Mouse (Mus musculus) stomach, embryonic 14.5 days (tissue): Measurements from ENCODE around the gene Fthl17e. TPM values are rescaled to one million over a fixed set of nuclear protein-coding genes. Genes with fewer than 3 reads are reported as not detected.
"Not testable (repeated sequence)": the region's sequence is repeated elsewhere in the genome, so short reads cannot be mapped to it uniquely, and the experiment has no call there.

ENCODE experiments used
- ATAC-seq: fragments of 200-750 bp; cut with Nextera tagmentation; 2 replicates; pipeline ENCODE4 v1.8.0; 2017; ENCODE audit warnings: low read depth, moderate TSS enrichment; ENCODE audit not compliant: insufficient number of reproducible peaks, insufficient read depth, low FRiP score
- H3K27ac ChIP-seq: fragments of 300-500 bp; sonication (generic); 2 replicates; pipeline ENCODE4 v1.5.1; 2014; ENCODE audit warnings: mild to moderate bottlenecking, low read length, moderate library complexity, mixed read lengths
- H3K27me3 ChIP-seq: fragments of 300-500 bp; sonication (generic); 2 replicates; pipeline ENCODE4 v1.6.1; 2014; ENCODE audit warnings: low read length, control low read depth, mixed read lengths; ENCODE audit not compliant: control insufficient read depth, insufficient read depth
- H3K36me3 ChIP-seq: fragments of 300-500 bp; sonication (generic); 2 replicates; pipeline ENCODE4 v1.6.1; 2014; ENCODE audit warnings: mild to moderate bottlenecking, control low read depth, low read length, moderate library complexity, mixed read lengths; ENCODE audit not compliant: control insufficient read depth, insufficient read depth
- H3K4me1 ChIP-seq: fragments of 300-500 bp; sonication (generic); 2 replicates; pipeline ENCODE4 v1.6.1; 2014; ENCODE audit warnings: low read length, control low read depth, mixed read lengths; ENCODE audit not compliant: control insufficient read depth, insufficient read depth
- H3K4me2 ChIP-seq: fragments of 300-500 bp; sonication (generic); replicated peaks from 2 replicates; pipeline ENCODE4 v1.6.1; 2014; ENCODE audit warnings: low read depth, low read length, control low read depth
- H3K4me3 ChIP-seq: fragments of 300-500 bp; sonication (generic); 2 replicates; pipeline ENCODE4 v1.5.1; 2014; ENCODE audit warnings: low read depth, low read length, control low read depth
- H3K9ac ChIP-seq: fragments of 300-500 bp; sonication (generic); replicated peaks from 2 replicates; pipeline ENCODE4 v1.6.1; 2014; ENCODE audit warnings: low read depth, mild to moderate bottlenecking, control low read depth, low read length, moderate library complexity, mixed read lengths
- H3K9me3 ChIP-seq: fragments of 300-500 bp; sonication (generic); 2 replicates; pipeline ENCODE4 v1.6.1; 2016; ENCODE audit warnings: low read depth, low read length, control low read depth; ENCODE audit not compliant: control insufficient read depth
- WGBS: fragments of 180-500 bp; shearing (Covaris S2); extraction: QIAGEN DNeasy Blood & Tissue Kit; methylation state at CpG from one replicate; pipeline ENCODE4 v1.1.7; 2014; 5-methylcytosine and 5-hydroxymethylcytosine counted together
- polyA plus RNA-seq: library from polyadenylated mRNA; unstranded; fragments of >200 nt; fragmentation: Nextera tagmentation; extraction: Ambion mirVana; gene quantifications from 2 replicates; pipeline ENCODE4 v1.2.1, GENCODE M21; 2014

The Fthl17e gene
- not detected in 2 replicates for polyA plus RNA-seq

DNA sequence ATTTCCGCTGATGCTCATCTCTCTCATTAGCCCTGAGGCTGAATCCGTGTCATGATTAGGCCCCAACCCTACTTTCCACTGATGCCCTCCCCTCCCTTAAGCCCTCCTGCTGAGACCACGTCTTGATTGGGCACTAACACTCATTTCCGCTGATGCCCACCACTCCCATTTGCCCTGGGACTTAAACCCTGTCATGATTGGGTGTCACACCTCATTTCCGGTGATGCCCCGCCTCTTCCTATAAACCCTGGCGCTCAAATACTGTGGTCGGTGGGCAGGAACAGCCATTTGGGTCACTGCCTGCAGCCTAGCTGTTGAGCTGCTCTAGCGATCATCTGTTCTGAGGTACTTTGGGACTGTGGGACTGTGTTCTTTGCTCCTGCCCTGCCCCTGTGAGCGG, at the start of gene Fthl17e:
Fthl17e (plus strand) TSS at position 301 of the 400 bp plus-strand sequence.
- not testable (repeated sequence) for H3K4me2 ChIP-seq, H3K9me3 ChIP-seq, ATAC-seq, H3K9ac ChIP-seq, H3K4me1 ChIP-seq, H3K27me3 ChIP-seq, H3K36me3 ChIP-seq, H3K27ac ChIP-seq, H3K4me3 ChIP-seq
- WGBS = no CpG with 5 or more reads among the region's 10 CpGs

GRCm38 (mm10) chrX:8986655-8987054, 46.6 kb upstream of the Fthl17e start, which contains the start of gene Fthl17d:
Fthl17d (minus strand) TSS chrX:8986755.
- not testable (repeated sequence) for H3K4me2 ChIP-seq, H3K9ac ChIP-seq, H3K4me3 ChIP-seq, H3K27ac ChIP-seq, ATAC-seq, H3K36me3 ChIP-seq, H3K9me3 ChIP-seq, H3K4me1 ChIP-seq, H3K27me3 ChIP-seq
- WGBS = no CpG with 5 or more reads among the region's 9 CpGs

DNA sequence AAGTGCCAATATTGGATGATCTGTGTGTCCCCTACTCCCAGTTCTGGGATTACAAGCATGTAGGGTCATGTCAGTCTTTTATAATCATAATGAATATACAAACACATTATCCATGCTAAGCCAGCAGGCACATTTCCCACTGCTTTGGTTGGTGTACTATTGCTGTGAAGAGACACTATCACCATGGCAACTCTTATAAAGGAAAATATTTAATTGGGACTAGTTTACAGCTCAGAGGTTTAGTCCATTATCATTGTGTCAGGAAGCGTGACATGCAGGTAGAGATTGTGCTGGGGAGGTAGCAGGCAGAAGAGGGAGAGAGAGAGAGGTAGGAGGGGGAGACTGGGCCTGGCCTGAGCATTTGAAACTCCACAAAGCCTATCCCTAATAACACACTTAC, 17.2 kb upstream of the Fthl17e start:
- 47% methylated on average over 1 of the region's 1 CpGs for WGBS
- no peak for ATAC-seq

DNA sequence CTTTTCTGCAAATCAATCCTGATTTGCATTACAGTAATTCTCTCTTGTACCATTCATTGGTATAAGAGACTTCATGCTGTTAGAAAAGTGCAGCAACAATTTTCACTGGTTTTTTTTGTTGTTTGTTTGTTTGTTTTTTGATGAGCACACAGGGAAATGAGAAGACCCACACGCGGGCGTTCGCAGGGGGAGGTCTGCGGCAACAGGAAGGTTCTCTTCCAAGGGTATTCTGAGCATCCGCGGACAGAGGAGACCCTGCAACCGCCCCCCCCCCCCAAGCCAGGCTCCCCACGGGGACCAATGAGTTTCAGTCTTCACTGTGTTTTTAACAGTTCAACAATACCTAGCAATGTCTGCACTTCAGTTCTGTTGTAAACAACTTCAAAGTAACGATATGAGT, 13.8 kb upstream of the Fthl17e start:
- H3K9me3 ChIP-seq = no peaks in the 10 kb centered on the region
- no peak overlapping the region for H3K9ac ChIP-seq
- H3K4me1 ChIP-seq = no peaks in the 10 kb centered on the region
- H3K4me2 ChIP-seq = no peak overlapping the region
- no peak overlapping the region for H3K4me3 ChIP-seq
- 65% methylated on average over 10 of the region's 10 CpGs for WGBS
- H3K27me3 ChIP-seq = no peaks in the 10 kb centered on the region
- H3K27ac ChIP-seq = no peak overlapping the region
- no peak for ATAC-seq
- H3K36me3 ChIP-seq = no peaks in the 10 kb centered on the region

More for the DNA sequence above, 17.2 kb upstream of the Fthl17e start:
- Histone ChIP-seq H3K27ac (no peak overlapping the region), H3K9ac (no peak overlapping the region), H3K4me3 (no peak overlapping the region), H3K4me2 (no peak overlapping the region), H3K9me3 (no peaks in the 10 kb centered on the region), H3K27me3 (no peaks in the 10 kb centered on the region), H3K36me3 (no peaks in the 10 kb centered on the region), H3K4me1 (no peaks in the 10 kb centered on the region)

GRCm38 (mm10) chrX:9041611-9042010, 8.3 kb downstream of the Fthl17e start:
- H3K4me1 ChIP-seq, H3K9me3 ChIP-seq, H3K27me3 ChIP-seq, H3K4me3 ChIP-seq, H3K4me2 ChIP-seq, ATAC-seq, H3K27ac ChIP-seq, H3K36me3 ChIP-seq, H3K9ac ChIP-seq: not testable (repeated sequence)
- WGBS = 27% methylated on average over 3 of the region's 4 CpGs

GRCm38 (mm10) chrX:9060952-9061351, 27.7 kb downstream of the Fthl17e start:
- not testable (repeated sequence) for H3K27me3 ChIP-seq, H3K4me3 ChIP-seq, ATAC-seq, H3K4me2 ChIP-seq, H3K27ac ChIP-seq, H3K9me3 ChIP-seq, H3K4me1 ChIP-seq, H3K36me3 ChIP-seq, H3K9ac ChIP-seq
- WGBS = 23% methylated on average over 6 of the region's 9 CpGs

DNA sequence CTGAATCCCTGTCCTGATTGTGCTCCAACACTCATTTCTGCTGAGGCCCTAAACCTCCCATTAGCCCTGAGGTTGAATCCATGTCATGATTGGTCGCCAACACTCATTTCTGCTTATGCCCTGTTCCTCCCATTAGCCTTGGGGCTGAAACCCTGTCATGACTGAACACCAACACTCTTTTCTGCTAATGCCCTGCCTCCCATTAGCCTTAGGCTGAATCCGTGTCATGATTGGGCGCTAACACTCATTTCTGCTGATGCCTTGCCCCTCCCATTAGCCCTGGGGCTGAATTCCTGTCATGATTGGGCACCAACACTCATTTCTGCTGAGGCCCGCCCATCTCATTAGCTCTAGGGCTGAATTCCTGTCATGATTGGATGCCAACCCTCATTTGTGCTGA, 28.8 kb downstream of the Fthl17e start:
- no peak overlapping the region for H3K4me2 ChIP-seq
- WGBS = 93% methylated on average over 4 of the region's 4 CpGs

DNA sequence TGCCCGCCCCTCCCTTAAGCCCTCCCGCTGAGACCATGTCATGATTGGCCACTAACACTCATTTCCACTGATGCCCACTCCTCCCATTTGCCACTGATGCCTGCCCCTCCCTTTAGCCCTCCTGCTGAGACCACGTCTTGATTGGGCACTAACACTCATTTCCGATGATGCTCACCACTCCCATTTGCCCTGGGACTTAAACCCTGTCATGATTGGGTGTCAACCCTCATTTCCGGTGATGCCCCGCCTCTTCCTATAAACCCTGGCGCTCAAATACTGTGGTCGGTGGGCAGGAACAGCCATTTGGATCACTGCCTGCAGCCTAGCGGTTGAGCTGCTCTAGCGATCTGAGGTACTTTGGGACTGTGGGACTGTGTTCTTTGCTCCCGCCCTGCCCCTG, 29.4 kb downstream of the Fthl17e start, which contains the start of gene Fthl17f:
Fthl17f (plus strand) TSS at position 301 of the 400 bp plus-strand sequence.
- H3K27me3 ChIP-seq, H3K4me2 ChIP-seq, H3K4me1 ChIP-seq, H3K27ac ChIP-seq, H3K9me3 ChIP-seq, H3K36me3 ChIP-seq, ATAC-seq, H3K4me3 ChIP-seq, H3K9ac ChIP-seq: not testable (repeated sequence)
- 87% methylated on average over 11 of the region's 11 CpGs for WGBS

More for the DNA sequence above, 28.8 kb downstream of the Fthl17e start:
- Histone ChIP-seq H3K4me1 (no peaks in the 10 kb centered on the region), H3K4me3 (no peak overlapping the region), H3K9ac (no peak overlapping the region), H3K27ac (no peak overlapping the region), H3K27me3 (no peaks in the 10 kb centered on the region), H3K36me3 (no peaks in the 10 kb centered on the region), H3K9me3 (no peaks in the 10 kb centered on the region)
- ATAC-seq = no peak

GRCm38 (mm10) chrX:9077699-9078098, 44.4 kb downstream of the Fthl17e start:
- ATAC-seq, H3K4me1 ChIP-seq, H3K4me2 ChIP-seq, H3K36me3 ChIP-seq, H3K27me3 ChIP-seq, H3K27ac ChIP-seq, H3K4me3 ChIP-seq, H3K9ac ChIP-seq, H3K9me3 ChIP-seq: not testable (repeated sequence)
- 9% methylated on average over 8 of the region's 10 CpGs for WGBS
